13 mouse cellular contexts compared by ENCODE assay signal in genomic region chr5:149748640-149749580, GRCm38 (mm10).
A peak's percentile ranks its signal among the peaks of the same experiment; 100 is the strongest.
DNase-seq lines count a peak whose midpoint lies in the region; ATAC-seq and TF ChIP-seq lines count a peak whose summit lies in the region.
"Had no signal": no experiment of that assay in that cellular context is flagged by ENCODE, and none has a peak within 500 bp of the region (broad histone marks: within the 10 kb centered on the region; RNA-seq: fewer than 3 reads in every experiment).

No protein-coding gene starts in this region.

- H3K36me3 ChIP-seq in kidney, postnatal 0 days (ENCODE audit: insufficient read depth, low read length) = no peaks in the 10 kb centered on the region
- H3K36me3 ChIP-seq in kidney, embryonic 16.5 days (ENCODE audit: insufficient read depth, low read length) = peaks cover 6% of the 10 kb centered on the region; the same call in 1 of the 2 replicates
- no peaks in the 10 kb centered on the region for H3K36me3 ChIP-seq in E14TG2a.4 (ENCODE audit: insufficient read depth, low read length)

- no peak overlapping the region for H3K4me2 ChIP-seq in kidney, postnatal 0 days (ENCODE audit: low read length)
- H3K4me2 ChIP-seq in kidney, embryonic 16.5 days (replicated peaks; ENCODE audit: low read depth, low read length) = no peak overlapping the region
- H3K4me2 ChIP-seq: forebrain, embryonic 12.5 days; midbrain, embryonic 11.5 days had no signal

- DNase-seq in kidney, postnatal 0 days (ENCODE audit: low spot score) = no peak
- DNase-seq in WW6 (ENCODE audit: low read depth, low spot score) = peak; percentile 42
- peak; percentile 35 for DNase-seq in forelimb bud, embryonic 11.5 days (ENCODE audit: low read depth, low spot score)
- no peak for DNase-seq in thymus, postnatal 36 days
- DNase-seq: cerebellum, postnatal 36 days; gastrocnemius, postnatal 25 days; thymus, postnatal 4 days had no signal

- H3K27me3 ChIP-seq in kidney, postnatal 0 days (ENCODE audit: insufficient read depth, low read length) = no peaks in the 10 kb centered on the region
- H3K27me3 ChIP-seq in kidney, embryonic 16.5 days (ENCODE audit: insufficient read depth, low read length) = no peaks in the 10 kb centered on the region
- H3K27me3 ChIP-seq in E14TG2a.4 (ENCODE audit: insufficient read depth, low read length) = peaks cover 14% of the 10 kb centered on the region
- H3K27me3 ChIP-seq: forebrain, embryonic 12.5 days had no signal

- H3K9me3 ChIP-seq in kidney, postnatal 0 days (replicated peaks; ENCODE audit: low read length) = no peaks in the 10 kb centered on the region
- H3K9me3 ChIP-seq in kidney, embryonic 16.5 days (ENCODE audit: low read length) = no peaks in the 10 kb centered on the region
- H3K9me3 ChIP-seq in E14TG2a.4 (ENCODE audit: low read length) = no peaks in the 10 kb centered on the region
- H3K9me3 ChIP-seq: forebrain, embryonic 12.5 days had no signal

- H3K27ac ChIP-seq in kidney, postnatal 0 days = no peak overlapping the region
- H3K27ac ChIP-seq in kidney, embryonic 16.5 days (ENCODE audit: low read length) = no peak overlapping the region
- H3K27ac ChIP-seq: forebrain, embryonic 12.5 days had no signal

- H3K4me1 ChIP-seq in kidney, postnatal 0 days (replicated peaks; ENCODE audit: insufficient read depth, low read length) = no peaks in the 10 kb centered on the region
- H3K4me1 ChIP-seq in kidney, embryonic 16.5 days (ENCODE audit: insufficient read depth, low read length) = no peaks in the 10 kb centered on the region
- peaks cover 16% of the 10 kb centered on the region for H3K4me1 ChIP-seq in E14TG2a.4 (replicated peaks; ENCODE audit: low read depth, low read length)
- H3K4me1 ChIP-seq: forebrain, embryonic 12.5 days had no signal

- WGBS in kidney, postnatal 0 days = 80% methylated on average over 27 of the region's 27 CpGs
- 80% methylated on average over 27 of the region's 27 CpGs for whole genome bisulfite sequencing in kidney, embryonic 16.5 days

- no peak overlapping the region for H3K4me3 ChIP-seq in kidney, postnatal 0 days (replicated peaks; ENCODE audit: low read depth, low read length)
- H3K4me3 ChIP-seq in kidney, embryonic 16.5 days (ENCODE audit: low read length) = no peak overlapping the region
- H3K4me3 ChIP-seq in E14TG2a.4 (replicated peaks; ENCODE audit: low read length) = peak overlapping the region; percentile 26; the same call in 1 of the 2 replicates
- H3K4me3 ChIP-seq: forebrain, embryonic 12.5 days had no signal

- no peak for ATAC-seq in kidney, postnatal 0 days (replicated peaks; ENCODE audit: low FRiP score, low read depth)
- no peak for ATAC-seq in kidney, embryonic 16.5 days (ENCODE audit: low FRiP score, low TSS enrichment)
- no peak for ATAC-seq in erythroid progenitor cell, adult 5-6 weeks (replicated peaks; ENCODE audit: low FRiP score, poor library complexity, severe bottlenecking)
- ATAC-seq: lung, postnatal 0 days had no signal

- H3K9ac ChIP-seq in kidney, postnatal 0 days (ENCODE audit: low read depth, low read length) = no peak overlapping the region
- no peak overlapping the region for H3K9ac ChIP-seq in kidney, embryonic 16.5 days (replicated peaks; ENCODE audit: low read length)
- H3K9ac ChIP-seq: forebrain, embryonic 12.5 days had no signal

- TF ChIP-seq CTCF in kidney, postnatal 0 days (IDR thresholded peaks at IDR 0.05; ENCODE audit: low read depth) = peak; percentile 37; the same call in 1 of the 2 replicates
- peak; percentile 79 for TF ChIP-seq CTCF in E14TG2a.4 (conservative IDR thresholded peaks at IDR 0.05; ENCODE audit: low read length)

Comparison
In these comparisons a context has a peak if more than half of its experiments do, and no peak if none do; other contexts are left out.
1. DNase-seq: peak in WW6 (single experiment) and forelimb bud, embryonic 11.5 days (single experiment); none in kidney, postnatal 0 days (single experiment) and thymus, postnatal 36 days (0 of 2).